Mouse (Mus musculus) neutrophil, adult 5-6 weeks (primary cell): ENCODE measurements around the gene Zmym4. TPM values are rescaled to one million over a fixed set of nuclear protein-coding genes. Genes with fewer than 3 reads are reported as not detected.
"Not testable (repeated sequence)": the region's sequence is repeated elsewhere in the genome, so short reads cannot be mapped to it uniquely, and the experiment has no call there.

Source experiments
- ATAC-seq: fragments of 151-379, 151-347 bp; 2 replicates; pipeline ENCODE4 v1.8.0; 2017; ENCODE audit warnings: mild to moderate bottlenecking, moderate TSS enrichment; ENCODE audit not compliant: insufficient number of reproducible peaks, poor library complexity, low FRiP score, severe bottlenecking; ENCODE audit errors: extremely low read depth
- total RNA-seq: library from RNA; stranded (forward); fragments of 200-1000 nt; gene quantifications from 2 replicates; pipeline ENCODE4 v1.2.3, GENCODE M21; 2017

The Zmym4 gene
- 27.4 and 40.6 TPM in 2 replicates for total RNA-seq

GRCm38 (mm10) chr4:126967864-126968821, at the start of gene Zmym4:
Gene Zmym4, minus strand, starts transcription at chr4:126968135.
- ATAC-seq = peak; percentile 94

GRCm38 (mm10) chr4:127016366-127016765, 48.4 kb upstream of the Zmym4 start:
- ATAC-seq = no peak

GRCm38 (mm10) chr4:127015294-127015993, 47.5 kb upstream of the Zmym4 start:
- ATAC-seq = peak; percentile 100

GRCm38 (mm10) chr4:127005113-127005936, 37.4 kb upstream of the Zmym4 start:
- no peak for ATAC-seq

- no peak for ATAC-seq
These were observed 36.4 kb upstream of the Zmym4 start for GRCm38 (mm10) chr4:127004384-127004783.

- ATAC-seq = no peak
These were observed 32.7 kb upstream of the Zmym4 start for GRCm38 (mm10) chr4:127000601-127001105.

GRCm38 (mm10) chr4:126999372-126999771, 31.4 kb upstream of the Zmym4 start:
- not testable (repeated sequence) for ATAC-seq

GRCm38 (mm10) chr4:126992356-126992755, 24.4 kb upstream of the Zmym4 start:
- ATAC-seq = peak; percentile 72

GRCm38 (mm10) chr4:126990553-126990952, 22.6 kb upstream of the Zmym4 start:
- ATAC-seq = no peak

GRCm38 (mm10) chr4:126988503-126988902, 20.6 kb upstream of the Zmym4 start:
- ATAC-seq = no peak

GRCm38 (mm10) chr4:126986768-126987167, 18.8 kb upstream of the Zmym4 start:
- no peak for ATAC-seq

- ATAC-seq = not testable (repeated sequence)
These were observed 16.0 kb upstream of the Zmym4 start for GRCm38 (mm10) chr4:126983736-126984525.

GRCm38 (mm10) chr4:126983321-126983720, 15.4 kb upstream of the Zmym4 start:
- no peak for ATAC-seq

GRCm38 (mm10) chr4:126978706-126979105, 10.8 kb upstream of the Zmym4 start:
- ATAC-seq = no peak

- ATAC-seq = peak; percentile 41; the same call in 1 of the 2 replicates
These were observed 9.5 kb upstream of the Zmym4 start for GRCm38 (mm10) chr4:126977467-126977866.

GRCm38 (mm10) chr4:126967241-126967863, 583 bp downstream of the Zmym4 start:
- ATAC-seq = peak; percentile 36

- no peak for ATAC-seq
These were observed 9.3 kb downstream of the Zmym4 start for GRCm38 (mm10) chr4:126958682-126959081.

GRCm38 (mm10) chr4:126958261-126958660, 9.7 kb downstream of the Zmym4 start:
- ATAC-seq = no peak
